16 mouse cellular contexts compared by ENCODE assay signal in genomic region chr1:127321638-127322037, GRCm38 (mm10).
DNase-seq lines count a peak whose midpoint lies in the region; ATAC-seq and TF ChIP-seq lines count a peak whose summit lies in the region.
"Had no signal": no experiment of that assay in that cellular context is flagged by ENCODE, and none has a peak within 500 bp of the region (broad histone marks: within the 10 kb centered on the region; RNA-seq: fewer than 3 reads in every experiment).

No protein-coding gene starts in this region.

- no peak overlapping the region for H3K9ac ChIP-seq in kidney, embryonic 16.5 days (replicated peaks; ENCODE audit: low read length)
- H3K9ac ChIP-seq: limb, embryonic 12.5 days; neural tube, embryonic 12.5 days; stomach, embryonic 15.5 days had no signal

- H3K9me3 ChIP-seq in kidney, embryonic 16.5 days (ENCODE audit: low read length) = no peaks in the 10 kb centered on the region
- H3K9me3 ChIP-seq in E14TG2a.4 (ENCODE audit: low read length) = no peaks in the 10 kb centered on the region
- H3K9me3 ChIP-seq: limb, embryonic 12.5 days; midbrain, embryonic 10.5 days; neural tube, embryonic 12.5 days; stomach, embryonic 15.5 days had no signal

- no peak overlapping the region for H3K4me2 ChIP-seq in kidney, embryonic 16.5 days (replicated peaks; ENCODE audit: low read depth, low read length)
- H3K4me2 ChIP-seq: limb, embryonic 12.5 days; neural tube, embryonic 12.5 days; stomach, embryonic 15.5 days had no signal

- H3K4me3 ChIP-seq in kidney, embryonic 16.5 days (ENCODE audit: low read length) = no peak overlapping the region
- H3K4me3 ChIP-seq in E14TG2a.4 (replicated peaks; ENCODE audit: low read length) = peak overlapping the region; percentile 20; the same call in 1 of the 2 replicates
- H3K4me3 ChIP-seq: erythroblast, embryonic 14.5 days; limb, embryonic 12.5 days; midbrain, embryonic 10.5 days; neural tube, embryonic 12.5 days; stomach, embryonic 15.5 days had no signal

- peaks cover 12% of the 10 kb centered on the region; the same call in 1 of the 2 replicates for H3K4me1 ChIP-seq in kidney, embryonic 16.5 days (ENCODE audit: insufficient read depth, low read length)
- H3K4me1 ChIP-seq in E14TG2a.4 (replicated peaks; ENCODE audit: low read depth, low read length) = peaks cover 28% of the 10 kb centered on the region
- H3K4me1 ChIP-seq: stomach, embryonic 15.5 days had no signal

- H3K27ac ChIP-seq in kidney, embryonic 16.5 days (ENCODE audit: low read length) = peak overlapping the region; percentile 4; the same call in 1 of the 2 replicates
- H3K27ac ChIP-seq: limb, embryonic 12.5 days; midbrain, embryonic 10.5 days; neural tube, embryonic 12.5 days; stomach, embryonic 15.5 days had no signal

- TF ChIP-seq CTCF in E14TG2a.4 (conservative IDR thresholded peaks at IDR 0.05; ENCODE audit: low read length) = no peak

- no peak for DNase-seq in kidney, postnatal 10 days
- peak; percentile 42 for DNase-seq in naive thymus-derived CD4-positive, alpha-beta T cell, adult 2 months (ENCODE audit: low read depth)
- DNase-seq in cerebellum, postnatal 25 days = no peak
- DNase-seq in retina, embryonic 14.5 days (ENCODE audit: low spot score) = no peak
- DNase-seq: adrenal gland, postnatal 14 days; embryo, embryonic 11 days; kidney, adult 11 months; lung, adult 2 months had no signal

- 58% methylated on average over 3 of the region's 3 CpGs for WGBS in kidney, embryonic 16.5 days

- ATAC-seq in kidney, embryonic 16.5 days (ENCODE audit: low FRiP score, low TSS enrichment) = no peak
- ATAC-seq in activated CD4-positive, CD25-positive, alpha-beta regulatory T cell, adult 4 months = peak; percentile 24

- peaks cover 16% of the 10 kb centered on the region; the same call in 1 of the 2 replicates for H3K36me3 ChIP-seq in kidney, embryonic 16.5 days (ENCODE audit: insufficient read depth, low read length)
- H3K36me3 ChIP-seq in E14TG2a.4 (ENCODE audit: insufficient read depth, low read length) = 0 out of 2 replicates have a peak, but pooled peaks cover 3% of the 10 kb centered on the region
- H3K36me3 ChIP-seq: neural tube, embryonic 12.5 days had no signal

- H3K27me3 ChIP-seq in kidney, embryonic 16.5 days (ENCODE audit: insufficient read depth, low read length) = no peaks in the 10 kb centered on the region
- H3K27me3 ChIP-seq in E14TG2a.4 (ENCODE audit: insufficient read depth, low read length) = no peaks in the 10 kb centered on the region
- H3K27me3 ChIP-seq: limb, embryonic 12.5 days; neural tube, embryonic 12.5 days; stomach, embryonic 15.5 days had no signal
